ENCODE assay signal across 8 mouse cellular contexts in genomic region chr8:95320224-95321139, GRCm38 (mm10). TPM values are rescaled to one million over a fixed set of nuclear protein-coding genes. Genes with fewer than 3 reads are reported as not detected.
DNase-seq lines count a peak whose midpoint lies in the region; ATAC-seq lines count a peak whose summit lies in the region.

No protein-coding gene starts in this region.

- WGBS in embryonic facial prominence, embryonic 11.5 days, result 2% methylated on average over 39 of the region's 41 CpGs
- 3% methylated on average over 41 of the region's 41 CpGs for WGBS in limb, embryonic 11.5 days
- 2% methylated on average over 41 of the region's 41 CpGs for WGBS in midbrain, embryonic 10.5 days

- H3K27ac ChIP-seq in embryonic facial prominence, embryonic 11.5 days (replicated peaks; ENCODE audit: low read depth, low read length), result no peak overlapping the region
- no peak overlapping the region for H3K27ac ChIP-seq in limb, embryonic 11.5 days (replicated peaks; ENCODE audit: low read depth, low read length)
- H3K27ac ChIP-seq in midbrain, embryonic 10.5 days (replicated peaks), result no peak overlapping the region

- H3K9me3 ChIP-seq in embryonic facial prominence, embryonic 11.5 days (replicated peaks; ENCODE audit: control insufficient read depth, low read length), result no peaks in the 10 kb centered on the region
- no peaks in the 10 kb centered on the region for H3K9me3 ChIP-seq in limb, embryonic 11.5 days (ENCODE audit: control insufficient read depth, low read length)
- H3K9me3 ChIP-seq in midbrain, embryonic 10.5 days (replicated peaks), result no peaks in the 10 kb centered on the region

- H3K36me3 ChIP-seq in embryonic facial prominence, embryonic 11.5 days (replicated peaks; ENCODE audit: control insufficient read depth, insufficient read depth, low read depth, low read length), result no peaks in the 10 kb centered on the region
- H3K36me3 ChIP-seq in limb, embryonic 11.5 days (ENCODE audit: control insufficient read depth, insufficient read depth, low read length), result peaks cover 1% of the 10 kb centered on the region; the same call in 1 of the 2 replicates
- H3K36me3 ChIP-seq in midbrain, embryonic 10.5 days, result peaks cover 24% of the 10 kb centered on the region

- peak overlapping the region; percentile 36 for H3K4me3 ChIP-seq in embryonic facial prominence, embryonic 11.5 days (ENCODE audit: low read depth, low read length)
- H3K4me3 ChIP-seq in limb, embryonic 11.5 days (ENCODE audit: low read depth, low read length), result peak overlapping the region; percentile 38
- peak overlapping the region; percentile 50 for H3K4me3 ChIP-seq in midbrain, embryonic 10.5 days

- H3K4me1 ChIP-seq in embryonic facial prominence, embryonic 11.5 days (ENCODE audit: control insufficient read depth, insufficient read depth, low read length), result no peaks in the 10 kb centered on the region
- H3K4me1 ChIP-seq in limb, embryonic 11.5 days (ENCODE audit: control insufficient read depth, insufficient read depth, low read length), result 0 out of 2 replicates have a peak, but pooled peaks cover 5% of the 10 kb centered on the region
- peaks cover 28% of the 10 kb centered on the region for H3K4me1 ChIP-seq in midbrain, embryonic 10.5 days

- peak overlapping the region; percentile 34; the same call in 1 of the 2 replicates for H3K9ac ChIP-seq in embryonic facial prominence, embryonic 11.5 days (replicated peaks; ENCODE audit: low read length)
- peak overlapping the region; percentile 44 for H3K9ac ChIP-seq in limb, embryonic 11.5 days (ENCODE audit: low read length)

- ATAC-seq in CD4-positive, CD25-positive, alpha-beta regulatory T cell, adult 4 months, result peak; percentile 96
- ATAC-seq in embryonic facial prominence, embryonic 11.5 days (replicated peaks; ENCODE audit: insufficient number of reproducible peaks, low FRiP score, low TSS enrichment, low read depth), result peak; percentile 72
- peak; percentile 67 for ATAC-seq in limb, embryonic 11.5 days (ENCODE audit: insufficient number of reproducible peaks, low FRiP score, low TSS enrichment, low read depth)

- H3K4me2 ChIP-seq in embryonic facial prominence, embryonic 11.5 days (ENCODE audit: low read depth, low read length), result peak overlapping the region; percentile 85
- H3K4me2 ChIP-seq in limb, embryonic 11.5 days (ENCODE audit: low read depth, severe bottlenecking), result peak overlapping the region; percentile 85

- H3K27me3 ChIP-seq in embryonic facial prominence, embryonic 11.5 days (ENCODE audit: control insufficient read depth, insufficient read depth, low read length), result 0 out of 2 replicates have a peak, but pooled peaks cover 3% of the 10 kb centered on the region
- H3K27me3 ChIP-seq in limb, embryonic 11.5 days (ENCODE audit: control insufficient read depth, insufficient read depth, low read length), result no peaks in the 10 kb centered on the region
- H3K27me3 ChIP-seq in midbrain, embryonic 10.5 days (ENCODE audit: low read depth, poor library complexity, severe bottlenecking), result peaks cover 37% of the 10 kb centered on the region

- DNase-seq in adrenal gland, adult 8-10 months, result peak; percentile 42
- DNase-seq in embryonic facial prominence, embryonic 11.5 days (ENCODE audit: low spot score), result peak; percentile 75
- DNase-seq in heart, postnatal 4 days, result peak; percentile 63
- DNase-seq in limb, embryonic 11.5 days (ENCODE audit: low spot score), result peak; percentile 81
- DNase-seq in midbrain, embryonic 10.5 days (ENCODE audit: low spot score), result peak; percentile 44
- DNase-seq in spleen, adult 12 weeks (ENCODE audit: low spot score), result peak; percentile 46
- DNase-seq in layer of hippocampus, postnatal 14 days (ENCODE audit: low spot score in 2 of 2), result no peak

RNA-seq across cellular contexts. Expression of gene Tepp, which starts 10.1 kb away (rescaled TPM):
- polyA plus RNA-seq in CD4-positive, CD25-positive, alpha-beta regulatory T cell, adult 4 months (2017; shearing (Covaris generic)), result not detected
- total RNA-seq in adrenal gland, adult 8-10 months (2022), result 1 to 10 TPM; 1.5 to 1.7 (median 1.6) TPM
- not detected in 2 replicates for polyA plus RNA-seq in embryonic facial prominence, embryonic 11.5 days (2014; fragmentation: Nextera tagmentation; extraction: Ambion mirVana)
- total RNA-seq in heart, postnatal 4 days (2021), result not detected
- polyA plus RNA-seq in limb, embryonic 11.5 days (2014; fragmentation: Nextera tagmentation; extraction: Ambion mirVana), result 0.27 TPM in 1 of 2 replicates, not detected in the other
- polyA plus RNA-seq in midbrain, embryonic 10.5 days (2016; fragmentation: Nextera tagmentation; extraction: Ambion mirVana), result 0.37 TPM in 1 of 2 replicates, not detected in the other
- total RNA-seq in layer of hippocampus, postnatal 14 days (2021), result under 1 TPM in 1 of 2 experiments, not detected in 1; 0.74 TPM

RNA-seq across cellular contexts. Expression of gene Zfp319, which starts 11.3 kb away (rescaled TPM):
- 1 to 10 TPM; 3.7 to 5.0 TPM for polyA plus RNA-seq in CD4-positive, CD25-positive, alpha-beta regulatory T cell, adult 4 months (2017; shearing (Covaris generic))
- total RNA-seq in adrenal gland, adult 8-10 months (2022), result 10 to 100 TPM; 10.6 to 15.1 (median 12.7) TPM
- polyA plus RNA-seq in embryonic facial prominence, embryonic 11.5 days (2014; fragmentation: Nextera tagmentation; extraction: Ambion mirVana), result 6.6 and 7.2 TPM in 2 replicates
- 10 to 100 TPM; 12.5 to 14.3 TPM for total RNA-seq in heart, postnatal 4 days (2021)
- 7.7 and 8.6 TPM in 2 replicates for polyA plus RNA-seq in limb, embryonic 11.5 days (2014; fragmentation: Nextera tagmentation; extraction: Ambion mirVana)
- polyA plus RNA-seq in midbrain, embryonic 10.5 days (2016; fragmentation: Nextera tagmentation; extraction: Ambion mirVana), result 11.1 and 14.1 TPM in 2 replicates
- 10 to 100 TPM; 15.3 to 16.6 TPM for total RNA-seq in layer of hippocampus, postnatal 14 days (2021)

RNA-seq across cellular contexts. Expression of gene Usb1, which starts 11.6 kb away (rescaled TPM):
- polyA plus RNA-seq in CD4-positive, CD25-positive, alpha-beta regulatory T cell, adult 4 months (2017; shearing (Covaris generic)), result 10 to 100 TPM; 57.2 to 69.8 TPM
- total RNA-seq in adrenal gland, adult 8-10 months (2022), result 10 to 100 TPM; 16.7 to 24.1 (median 20.2) TPM
- polyA plus RNA-seq in embryonic facial prominence, embryonic 11.5 days (2014; fragmentation: Nextera tagmentation; extraction: Ambion mirVana), result 36.5 and 37.6 TPM in 2 replicates
- 10 to 100 TPM; 20.2 to 22.4 TPM for total RNA-seq in heart, postnatal 4 days (2021)
- polyA plus RNA-seq in limb, embryonic 11.5 days (2014; fragmentation: Nextera tagmentation; extraction: Ambion mirVana), result 37.0 and 43.0 TPM in 2 replicates
- polyA plus RNA-seq in midbrain, embryonic 10.5 days (2016; fragmentation: Nextera tagmentation; extraction: Ambion mirVana), result 47.7 and 50.1 TPM in 2 replicates
- 10 to 100 TPM; 16.0 to 18.6 TPM for total RNA-seq in layer of hippocampus, postnatal 14 days (2021)

RNA-seq across cellular contexts. Expression of gene Cngb1, which starts 14.1 kb away (rescaled TPM):
- polyA plus RNA-seq in CD4-positive, CD25-positive, alpha-beta regulatory T cell, adult 4 months (2017; shearing (Covaris generic)), result under 1 TPM in 1 of 2 experiments, not detected in 1; 0.62 TPM
- total RNA-seq in adrenal gland, adult 8-10 months (2022), result 1 to 10 TPM in 2 of 4 experiments, under 1 TPM in 2; 0.70 to 1.1 (median 0.95) TPM
- 0.10 and 0.32 TPM in 2 replicates for polyA plus RNA-seq in embryonic facial prominence, embryonic 11.5 days (2014; fragmentation: Nextera tagmentation; extraction: Ambion mirVana)
- total RNA-seq in heart, postnatal 4 days (2021), result 1 to 10 TPM; 1.1 to 1.9 TPM
- polyA plus RNA-seq in limb, embryonic 11.5 days (2014; fragmentation: Nextera tagmentation; extraction: Ambion mirVana), result not detected in 2 replicates
- polyA plus RNA-seq in midbrain, embryonic 10.5 days (2016; fragmentation: Nextera tagmentation; extraction: Ambion mirVana), result 0.17 TPM in 1 of 2 replicates, not detected in the other
- 1 to 10 TPM in 1 of 2 experiments, under 1 TPM in 1; 0.93 to 1.3 TPM for total RNA-seq in layer of hippocampus, postnatal 14 days (2021)

RNA-seq across cellular contexts. Expression of gene Mmp15, which starts 31.6 kb away (rescaled TPM):
- polyA plus RNA-seq in CD4-positive, CD25-positive, alpha-beta regulatory T cell, adult 4 months (2017; shearing (Covaris generic)), result 1 to 10 TPM; 2.1 to 3.6 TPM
- 1 to 10 TPM; 3.8 to 7.0 (median 4.5) TPM for total RNA-seq in adrenal gland, adult 8-10 months (2022)
- polyA plus RNA-seq in embryonic facial prominence, embryonic 11.5 days (2014; fragmentation: Nextera tagmentation; extraction: Ambion mirVana), result 8.9 and 9.9 TPM in 2 replicates
- 100 to 1,000 TPM; 146 to 149 TPM for total RNA-seq in heart, postnatal 4 days (2021)
- 9.6 and 11.0 TPM in 2 replicates for polyA plus RNA-seq in limb, embryonic 11.5 days (2014; fragmentation: Nextera tagmentation; extraction: Ambion mirVana)
- 12.8 and 14.8 TPM in 2 replicates for polyA plus RNA-seq in midbrain, embryonic 10.5 days (2016; fragmentation: Nextera tagmentation; extraction: Ambion mirVana)
- 10 to 100 TPM; 29.8 to 33.8 TPM for total RNA-seq in layer of hippocampus, postnatal 14 days (2021)

Comparison
In these comparisons a context has a peak if more than half of its experiments do, and no peak if none do; other contexts are left out.
1. DNase-seq: peak in adrenal gland, adult 8-10 months (single experiment), embryonic facial prominence, embryonic 11.5 days (single experiment), heart, postnatal 4 days (single experiment), limb, embryonic 11.5 days (single experiment), midbrain, embryonic 10.5 days (single experiment) and spleen, adult 12 weeks (single experiment); none in layer of hippocampus, postnatal 14 days (0 of 2).
2. Peak in every context shown above with its lines, with median percentiles within 50 percentile points of each other: ATAC-seq and H3K4me3 ChIP-seq.